Mouse (Mus musculus): Measurements from ENCODE around the gene Adam17. TPM values are rescaled to one million over a fixed set of nuclear protein-coding genes. Genes with fewer than 3 reads are reported as not detected.

Adam17 gene
- polyA plus RNA-seq, 1 experiment from 2014 or later = 89.4 TPM

DNA sequence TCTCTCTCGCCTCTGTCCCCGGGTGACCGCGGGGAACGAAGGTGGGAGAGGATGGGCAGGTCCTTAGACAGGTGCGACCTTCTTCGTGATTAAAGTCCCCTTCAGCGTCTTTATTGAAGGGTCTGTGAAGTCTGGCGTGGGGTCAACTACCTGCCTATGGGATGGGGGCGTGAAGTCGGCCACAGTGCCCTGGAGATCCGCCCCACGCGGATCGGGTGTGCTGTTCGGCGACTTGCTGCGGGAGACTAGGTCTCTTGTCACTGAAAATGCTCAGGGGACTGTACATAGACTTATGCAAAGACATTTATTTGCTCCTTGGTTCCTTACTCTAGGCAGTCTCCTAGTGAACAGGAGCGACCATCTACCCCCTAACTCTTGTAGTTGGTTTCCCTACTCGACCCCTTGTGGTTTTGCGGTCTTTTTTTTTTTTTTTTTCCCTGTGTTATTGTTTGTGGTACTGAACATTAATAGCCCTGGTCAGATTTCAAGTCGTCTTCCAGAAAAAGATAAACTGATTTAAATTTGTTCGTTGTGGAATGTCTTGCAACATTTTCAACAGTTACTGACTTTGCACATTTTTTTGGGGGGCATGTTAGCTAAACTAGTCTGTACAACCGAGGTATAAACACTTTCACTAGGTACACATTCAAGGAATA, 516 bp upstream of the Adam17 start:
- Histone ChIP-seq H3K27ac (peak overlapping the region; percentile 89), H3K36me3 (ENCODE audit: inconsistent target) (no peaks in the 10 kb centered on the region), H3K79me2 (ENCODE audit: inconsistent target) (peaks cover 47% of the 10 kb centered on the region), H3K4me3 (ENCODE audit: inconsistent target) (peak overlapping the region; percentile 94)
- WGBS (ENCODE audit: missing documents) = 0% methylated on average over 24 of the region's 24 CpGs

DNA sequence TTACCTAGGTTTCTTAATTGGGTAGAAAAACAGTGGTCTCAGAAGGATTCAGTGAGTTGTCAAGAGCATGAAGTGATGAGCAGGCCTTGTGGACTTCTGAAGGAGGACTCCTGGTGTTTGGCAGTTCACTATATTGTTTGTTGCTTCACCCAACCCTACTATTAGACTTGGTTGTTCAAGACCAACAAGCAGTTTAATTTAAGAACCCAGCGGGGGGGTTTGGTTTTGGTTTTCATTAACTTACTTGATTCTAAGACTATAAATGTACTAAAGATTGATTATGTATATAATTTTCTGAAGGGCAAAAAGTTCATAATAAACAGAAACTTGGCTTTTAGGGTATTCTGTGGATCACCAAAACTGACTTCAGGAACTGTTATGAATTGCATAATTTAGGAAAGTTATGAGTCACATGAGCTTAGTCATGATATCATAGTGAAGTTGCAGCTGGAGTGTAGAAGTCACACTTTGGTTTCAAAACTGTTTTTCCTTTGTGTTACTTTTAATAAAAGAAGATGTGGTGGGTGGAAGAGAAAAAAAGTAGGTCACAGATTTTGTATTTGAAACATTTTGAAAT, 3.3 kb downstream of the Adam17 start:
- no peaks in the 10 kb centered on the region for H3K36me3 ChIP-seq (ENCODE audit: inconsistent target)
- WGBS (ENCODE audit: missing documents) = 70% methylated on average over 1 of the region's 1 CpGs
- H3K79me2 ChIP-seq (ENCODE audit: inconsistent target) = peaks cover 85% of the 10 kb centered on the region
- peak overlapping the region; percentile 86 for H3K27ac ChIP-seq
- no peak overlapping the region for H3K4me3 ChIP-seq (ENCODE audit: inconsistent target)

DNA sequence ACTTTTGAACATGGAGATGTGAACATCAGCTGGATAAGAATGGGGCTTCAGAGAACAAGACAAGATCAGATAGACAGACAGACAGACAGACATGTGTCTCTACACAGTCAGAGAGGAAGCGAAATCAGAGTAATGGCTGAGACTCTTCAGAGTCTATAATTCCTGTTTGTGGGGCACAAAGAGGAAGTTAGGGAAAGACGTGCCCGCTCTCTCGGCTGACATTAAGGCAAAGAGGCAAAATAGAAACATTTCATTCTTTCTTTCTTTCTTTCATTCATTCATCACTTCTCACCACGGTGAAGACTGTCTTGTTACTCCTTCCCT, 4.4 kb downstream of the Adam17 start:
- Histone ChIP-seq H3K36me3 (ENCODE audit: inconsistent target) (no peaks in the 10 kb centered on the region), H3K79me2 (ENCODE audit: inconsistent target) (peaks cover 86% of the 10 kb centered on the region), H3K4me3 (ENCODE audit: inconsistent target) (no peak overlapping the region), H3K27ac (peak overlapping the region; percentile 86)
- WGBS (ENCODE audit: missing documents) = 1% methylated on average over 5 of the region's 5 CpGs

DNA sequence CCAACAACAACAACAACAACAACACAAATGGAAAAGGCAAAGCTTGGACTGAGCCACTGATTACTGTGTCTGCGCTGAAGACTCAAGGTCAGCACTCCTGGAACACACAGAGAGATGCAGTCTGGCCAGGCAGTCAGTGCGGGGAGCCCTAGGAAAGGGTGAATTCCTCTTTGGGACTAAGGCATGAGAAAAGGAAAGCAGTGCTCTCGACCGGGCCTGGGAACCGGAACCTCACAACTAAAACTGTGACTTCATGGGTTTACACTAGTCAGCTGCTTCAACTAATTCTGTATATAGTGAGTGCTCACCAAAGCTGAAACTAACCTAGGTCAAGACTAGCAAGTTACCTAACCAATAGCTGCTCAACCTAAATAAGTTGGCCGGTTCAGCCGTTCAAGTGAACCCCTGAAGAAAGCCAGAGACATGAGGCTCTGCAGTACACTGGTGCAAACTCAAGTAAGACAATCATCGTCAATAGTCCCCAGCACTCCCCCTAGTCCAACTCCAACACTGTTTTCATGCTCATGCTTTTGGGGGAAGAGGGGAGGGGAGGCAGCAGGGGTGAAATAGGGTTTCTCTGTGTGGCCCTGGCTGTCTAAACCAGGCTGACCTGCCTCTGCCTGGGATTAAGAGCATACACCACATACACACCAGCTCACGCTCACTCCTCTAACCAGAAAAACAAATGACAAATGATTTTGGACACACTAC, 4.9 kb downstream of the Adam17 start:
- 79% methylated on average over 9 of the region's 9 CpGs for WGBS (ENCODE audit: missing documents)
- Histone ChIP-seq H3K36me3 (ENCODE audit: inconsistent target) (no peaks in the 10 kb centered on the region), H3K79me2 (ENCODE audit: inconsistent target) (peaks cover 87% of the 10 kb centered on the region), H3K27ac (peak overlapping the region; percentile 86), H3K4me3 (ENCODE audit: inconsistent target) (no peak overlapping the region)

DNA sequence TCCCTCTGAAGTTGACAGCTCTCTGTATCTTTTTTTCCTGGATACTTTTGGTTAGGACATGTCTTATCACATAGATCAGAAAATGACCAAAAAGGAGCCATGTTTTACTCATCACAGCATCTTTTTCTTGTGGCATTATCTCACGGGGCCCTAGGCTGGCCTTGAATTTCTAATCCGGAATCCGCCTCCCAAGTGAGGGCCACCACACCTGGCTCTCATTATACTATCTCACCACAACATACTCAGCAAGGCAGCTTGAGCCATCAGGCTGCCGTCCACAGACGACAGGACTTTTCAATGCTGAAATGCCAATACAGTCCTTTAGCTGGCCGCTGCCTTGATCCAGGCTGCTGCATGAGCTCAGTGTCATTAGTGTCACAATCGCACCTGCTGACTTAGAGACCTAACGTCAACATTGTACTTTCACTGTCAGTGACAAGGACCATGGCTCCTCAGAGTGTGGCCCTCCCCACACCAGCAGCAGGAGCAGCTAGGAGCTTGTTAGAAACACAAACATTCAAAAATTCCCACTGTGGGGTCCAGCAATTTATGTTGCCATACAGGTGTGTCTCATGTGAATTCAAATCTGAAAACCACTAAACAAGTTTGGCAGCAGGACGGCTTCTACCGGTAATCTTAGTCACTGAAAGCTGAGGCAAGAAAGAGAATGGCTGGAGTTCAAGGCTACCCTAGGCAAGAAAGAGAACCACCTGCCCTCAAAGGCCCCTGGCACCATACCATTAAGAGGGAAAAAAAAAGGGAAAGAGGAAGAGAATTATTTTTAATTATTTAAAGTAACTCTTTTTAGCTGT, 8.6 kb downstream of the Adam17 start:
- no peak overlapping the region for H3K27ac ChIP-seq
- H3K36me3 ChIP-seq (ENCODE audit: inconsistent target) = peaks cover 8% of the 10 kb centered on the region
- no peak overlapping the region for H3K4me3 ChIP-seq (ENCODE audit: inconsistent target)
- H3K79me2 ChIP-seq (ENCODE audit: inconsistent target) = peaks cover 97% of the 10 kb centered on the region
- WGBS (ENCODE audit: missing documents) = 95% methylated on average over 10 of the region's 10 CpGs

DNA sequence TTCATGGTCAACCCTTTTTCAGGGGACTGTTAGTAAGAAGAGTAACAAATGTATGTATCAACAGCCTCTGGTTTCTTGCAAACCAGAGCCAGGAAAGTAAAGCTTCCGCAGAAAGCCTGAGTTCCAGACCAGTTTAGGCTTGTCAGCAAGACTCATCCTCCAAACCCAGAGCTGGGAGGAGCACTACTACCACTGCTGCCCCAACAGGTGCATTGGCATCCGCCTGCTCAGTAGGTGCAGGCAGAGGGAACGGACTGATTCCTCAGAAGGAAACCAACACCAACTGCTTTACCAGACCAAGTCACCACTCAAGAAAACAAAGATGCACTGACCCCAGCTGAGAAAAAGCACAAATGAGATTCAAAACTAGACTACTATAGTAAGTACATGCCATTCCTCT, 10.2 kb downstream of the Adam17 start:
- no peak overlapping the region for H3K27ac ChIP-seq
- no peak overlapping the region for H3K4me3 ChIP-seq (ENCODE audit: inconsistent target)
- 100% methylated on average over 3 of the region's 3 CpGs for WGBS (ENCODE audit: missing documents)
- H3K36me3 ChIP-seq (ENCODE audit: inconsistent target) = peaks cover 8% of the 10 kb centered on the region
- peaks cover 100% of the 10 kb centered on the region for H3K79me2 ChIP-seq (ENCODE audit: inconsistent target)

DNA sequence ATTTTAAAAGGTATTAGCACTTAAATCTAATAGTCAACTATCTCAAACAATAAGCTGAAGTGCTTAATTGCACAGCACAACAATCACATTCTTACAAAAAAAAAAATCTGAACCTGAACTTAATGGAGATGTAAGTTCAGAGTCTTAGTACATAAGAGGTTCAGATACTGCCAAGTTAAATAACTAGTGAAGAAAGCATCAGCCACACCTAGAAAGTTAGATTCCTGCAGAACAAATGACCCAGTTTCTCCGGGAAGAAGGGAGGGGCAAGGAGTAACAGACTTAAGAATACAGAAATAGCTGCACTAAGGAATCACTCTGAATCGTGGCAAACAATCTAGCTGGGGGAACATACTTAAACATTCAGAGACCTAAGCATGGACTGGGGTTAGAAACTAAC, 10.7 kb downstream of the Adam17 start:
- peaks cover 100% of the 10 kb centered on the region for H3K79me2 ChIP-seq (ENCODE audit: inconsistent target)
- no peak overlapping the region for H3K4me3 ChIP-seq (ENCODE audit: inconsistent target)
- H3K27ac ChIP-seq = no peak overlapping the region
- 73% methylated on average over 2 of the region's 2 CpGs for WGBS (ENCODE audit: missing documents)
- peaks cover 8% of the 10 kb centered on the region for H3K36me3 ChIP-seq (ENCODE audit: inconsistent target)

DNA sequence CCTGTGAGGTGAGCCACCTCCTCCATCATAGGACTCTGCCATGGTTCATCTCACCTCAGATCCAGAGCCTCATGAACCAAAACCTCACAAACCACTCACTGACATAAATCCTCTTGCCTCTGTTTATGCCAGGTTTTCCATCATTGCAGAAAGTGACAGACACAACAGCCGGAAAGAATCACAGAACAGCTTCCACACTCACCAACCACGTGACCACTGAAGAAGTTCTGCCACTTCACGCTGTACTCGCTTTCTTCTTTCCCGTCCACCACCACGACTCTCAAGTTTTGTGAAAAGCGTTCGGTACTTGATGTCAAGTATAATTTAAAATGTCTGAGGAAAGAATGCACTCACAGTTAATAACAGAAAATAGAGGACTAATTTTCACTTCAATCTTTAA, 19.8 kb downstream of the Adam17 start:
- WGBS (ENCODE audit: missing documents) = 95% methylated on average over 7 of the region's 8 CpGs

DNA sequence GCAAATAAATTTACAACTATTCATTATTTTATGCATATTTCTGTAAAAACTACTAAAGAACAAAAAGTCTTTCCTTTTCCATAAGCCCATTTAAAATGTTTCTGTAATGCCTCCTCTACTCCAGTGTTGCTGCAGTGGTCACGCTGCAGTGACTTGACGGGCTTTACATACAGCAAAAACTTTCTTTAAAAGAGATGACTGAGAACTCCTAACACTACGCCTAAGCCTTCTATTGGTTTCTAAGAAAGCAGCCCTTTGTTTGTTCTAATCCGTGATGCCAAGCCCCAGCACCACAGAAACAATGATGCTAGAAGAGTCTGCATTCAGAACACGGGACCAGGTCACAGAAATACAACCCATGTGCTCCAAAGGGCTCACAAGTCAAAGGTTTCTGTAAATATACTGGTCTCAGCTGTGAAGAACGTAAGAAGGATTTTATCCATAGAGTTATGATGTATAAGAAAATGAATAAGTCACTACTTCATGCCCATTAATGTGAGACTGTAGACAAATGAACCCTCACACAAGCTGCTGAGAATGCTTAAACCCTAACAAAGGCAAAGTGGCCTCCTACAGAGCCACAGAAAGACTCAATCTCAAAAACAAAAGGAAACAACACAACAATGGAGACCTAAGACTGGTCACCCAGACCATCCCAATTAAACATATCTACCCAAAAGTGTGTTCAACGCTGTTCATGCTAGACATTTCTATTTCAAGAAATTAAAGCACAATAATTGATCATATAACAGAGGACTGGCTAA, 23.1 kb downstream of the Adam17 start:
- H3K27ac ChIP-seq = no peak overlapping the region
- H3K4me3 ChIP-seq (ENCODE audit: inconsistent target) = no peak overlapping the region
- H3K79me2 ChIP-seq (ENCODE audit: inconsistent target) = peaks cover 60% of the 10 kb centered on the region; the same call in 1 of the 2 replicates
- peaks cover 71% of the 10 kb centered on the region for H3K36me3 ChIP-seq (ENCODE audit: inconsistent target)
- 100% methylated on average over 7 of the region's 7 CpGs for WGBS (ENCODE audit: missing documents)

More for the DNA sequence above, 19.8 kb downstream of the Adam17 start:
- Histone ChIP-seq H3K4me3 (ENCODE audit: inconsistent target) (no peak overlapping the region), H3K27ac (no peak overlapping the region), H3K79me2 (ENCODE audit: inconsistent target) (peaks cover 84% of the 10 kb centered on the region), H3K36me3 (ENCODE audit: inconsistent target) (peaks cover 67% of the 10 kb centered on the region)

DNA sequence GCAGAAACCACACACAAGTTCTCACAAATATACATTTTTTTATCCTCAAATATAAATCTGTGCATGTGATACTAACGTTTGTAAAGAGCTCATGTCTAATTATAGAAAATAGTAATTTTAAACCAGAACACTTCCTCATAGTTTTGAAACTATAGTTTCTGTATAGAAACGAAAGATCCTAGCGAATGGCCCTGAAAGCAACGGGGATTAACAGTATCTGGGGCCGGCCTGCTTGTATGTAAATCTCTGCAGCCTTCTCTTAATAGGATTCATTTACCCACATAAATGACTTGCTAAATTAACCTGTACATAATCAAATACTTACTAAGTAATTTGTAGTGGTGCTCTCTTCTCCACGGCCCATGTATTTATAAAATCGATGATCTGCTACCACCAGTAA, 26.5 kb downstream of the Adam17 start:
- Histone ChIP-seq H3K4me3 (ENCODE audit: inconsistent target) (no peak overlapping the region), H3K36me3 (ENCODE audit: inconsistent target) (peaks cover 65% of the 10 kb centered on the region), H3K27ac (peak overlapping the region; percentile 27; the same call in 1 of the 2 replicates), H3K79me2 (ENCODE audit: inconsistent target) (peaks cover 37% of the 10 kb centered on the region; the same call in 1 of the 2 replicates)
- 58% methylated on average over 6 of the region's 7 CpGs for WGBS (ENCODE audit: missing documents)

DNA sequence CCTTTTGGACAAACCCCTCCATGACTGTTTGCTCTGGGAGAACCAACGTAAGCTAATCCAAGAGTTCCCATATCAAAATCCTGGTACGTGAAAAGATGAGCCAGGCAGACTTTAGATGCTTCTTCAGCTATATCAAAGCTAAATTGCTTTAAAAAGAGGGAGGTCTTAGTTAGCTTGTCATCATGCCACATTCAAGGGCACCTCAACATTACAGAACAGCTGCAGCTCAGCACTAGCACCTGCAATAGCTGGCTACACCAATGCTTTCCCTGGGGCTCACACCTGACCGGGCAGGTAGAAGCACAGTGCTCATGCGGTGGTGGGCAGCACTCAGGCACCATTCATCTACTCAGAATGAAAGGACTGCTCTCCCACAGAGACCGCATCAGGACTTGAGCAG, 32.8 kb downstream of the Adam17 start:
- H3K79me2 ChIP-seq (ENCODE audit: inconsistent target) = peaks cover 10% of the 10 kb centered on the region; the same call in 1 of the 2 replicates
- WGBS (ENCODE audit: missing documents) = 93% methylated on average over 5 of the region's 5 CpGs
- H3K36me3 ChIP-seq (ENCODE audit: inconsistent target) = peaks cover 63% of the 10 kb centered on the region
- no peak overlapping the region for H3K27ac ChIP-seq
- H3K4me3 ChIP-seq (ENCODE audit: inconsistent target) = no peak overlapping the region

DNA sequence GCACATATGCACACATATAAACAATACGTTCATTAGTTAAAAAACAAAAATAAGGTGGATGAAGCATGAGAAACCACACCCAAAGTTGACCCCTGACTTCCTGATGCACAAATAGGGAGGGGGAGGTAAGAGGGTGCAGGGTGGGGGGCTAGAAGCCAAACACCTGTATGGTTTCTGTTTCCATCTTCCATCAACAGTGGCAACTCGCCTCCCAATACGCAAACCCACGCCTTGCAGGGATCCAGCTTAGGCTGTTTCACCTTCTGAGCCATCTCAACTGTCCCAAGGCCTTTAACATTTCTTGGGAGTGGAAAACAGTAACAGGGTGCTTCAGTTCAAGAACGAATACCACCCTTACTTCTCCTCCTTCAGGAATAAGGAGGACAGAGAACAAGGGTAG, 36.3 kb downstream of the Adam17 start:
- H3K79me2 ChIP-seq (ENCODE audit: inconsistent target) = peaks cover 16% of the 10 kb centered on the region; the same call in 1 of the 2 replicates
- peaks cover 52% of the 10 kb centered on the region for H3K36me3 ChIP-seq (ENCODE audit: inconsistent target)
- H3K27ac ChIP-seq = no peak overlapping the region
- WGBS (ENCODE audit: missing documents) = 98% methylated on average over 5 of the region's 5 CpGs
- H3K4me3 ChIP-seq (ENCODE audit: inconsistent target) = no peak overlapping the region

DNA sequence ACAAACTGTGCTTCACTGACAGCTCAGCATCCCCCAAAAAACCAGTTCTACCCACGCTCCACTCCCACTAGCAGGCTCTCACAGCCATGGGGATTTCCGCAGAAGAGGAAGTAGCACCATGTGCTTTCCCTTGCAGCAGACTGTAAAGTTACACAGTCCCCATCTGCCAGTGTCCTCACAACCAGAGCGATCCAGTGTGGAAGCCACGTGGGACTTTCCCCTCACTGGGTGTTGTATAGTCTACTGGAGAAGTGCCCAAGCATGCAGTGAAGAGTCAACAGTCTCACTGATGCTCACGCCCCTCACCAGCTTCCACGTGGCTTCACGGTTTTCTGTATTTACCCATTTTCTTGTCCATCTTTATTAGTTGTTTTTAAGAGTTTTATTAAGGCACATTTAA, 37.6 kb downstream of the Adam17 start:
- Histone ChIP-seq H3K27ac (peak overlapping the region; percentile 42), H3K36me3 (ENCODE audit: inconsistent target) (peaks cover 53% of the 10 kb centered on the region), H3K79me2 (ENCODE audit: inconsistent target) (peaks cover 16% of the 10 kb centered on the region; the same call in 1 of the 2 replicates), H3K4me3 (ENCODE audit: inconsistent target) (no peak overlapping the region)
- WGBS (ENCODE audit: missing documents) = 20% methylated on average over 7 of the region's 7 CpGs

DNA sequence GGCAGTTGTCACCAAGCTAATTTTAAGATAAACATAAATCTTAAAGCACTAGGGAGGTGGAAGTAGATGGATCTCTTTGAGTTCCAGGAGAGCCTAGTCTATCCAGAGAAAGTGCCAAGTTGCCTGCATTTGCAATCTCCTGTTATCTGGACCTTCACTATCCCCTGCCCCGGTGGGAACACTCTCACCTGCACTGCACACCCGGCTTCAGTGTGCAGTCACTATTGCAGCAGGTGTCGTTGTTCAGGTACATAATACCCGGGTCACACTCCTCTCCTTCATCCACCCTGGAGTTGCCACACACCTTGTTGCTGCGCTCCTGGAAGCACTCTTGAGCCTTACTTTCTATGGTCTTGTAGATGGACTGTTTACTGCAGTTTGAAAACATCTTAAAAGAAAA, 39.7 kb downstream of the Adam17 start:
- 97% methylated on average over 5 of the region's 5 CpGs for WGBS (ENCODE audit: missing documents)
- H3K79me2 ChIP-seq (ENCODE audit: inconsistent target) = peaks cover 10% of the 10 kb centered on the region; the same call in 1 of the 2 replicates
- H3K36me3 ChIP-seq (ENCODE audit: inconsistent target) = peaks cover 53% of the 10 kb centered on the region
- no peak overlapping the region for H3K27ac ChIP-seq
- no peak overlapping the region for H3K4me3 ChIP-seq (ENCODE audit: inconsistent target)
